Mouse (Mus musculus): ENCODE data around the gene Cmtm6.

GRCm38 (mm10) chr9:114745654-114746053 is 14.7 kb downstream of the Cmtm6 start:
- no peak for TF ChIP-seq CTCF (IDR thresholded peaks at IDR 0.05; ENCODE audit: borderline replicate concordance, control insufficient read depth, extremely low read depth, insufficient read depth, low read length, poor library complexity)
- no peak for TF ChIP-seq POLR2A (IDR thresholded peaks at IDR 0.05; ENCODE audit: control insufficient read depth, extremely low read depth, insufficient read depth, low read length, poor library complexity)

Data from thymus, adult 2 months (tissue).